Mouse (Mus musculus) hematopoietic stem cell, adult 5-6 weeks (primary cell): Measurements from ENCODE around the gene Eif3k. TPM values are rescaled to one million over a fixed set of nuclear protein-coding genes. Genes with fewer than 3 reads are reported as not detected.

Experiments used
- ATAC-seq, 2 experiments: fragments of 125-278 bp in 1 of 2; replicated peaks in 1 of 2; 2 replicates each; pipeline ENCODE4 v1.8.0; 2016 to 2017; ENCODE audit warnings: inconsistent platforms in 2 of 2, mild to moderate bottlenecking in 2 of 2, moderate number of reproducible peaks in 2 of 2, low read depth in 1 of 2, moderate TSS enrichment in 1 of 2; ENCODE audit not compliant: low FRiP score in 2 of 2, poor library complexity in 2 of 2, severe bottlenecking in 2 of 2, insufficient read depth in 1 of 2, low TSS enrichment in 1 of 2
- total RNA-seq: library from RNA; stranded (forward); fragments of 172-1452, 232-1000 nt; gene quantifications from 2 replicates; pipeline ENCODE4 v1.2.3, GENCODE M21; 2017

Eif3k gene
- total RNA-seq, 1 experiment from 2014 or later: 321 TPM

DNA sequence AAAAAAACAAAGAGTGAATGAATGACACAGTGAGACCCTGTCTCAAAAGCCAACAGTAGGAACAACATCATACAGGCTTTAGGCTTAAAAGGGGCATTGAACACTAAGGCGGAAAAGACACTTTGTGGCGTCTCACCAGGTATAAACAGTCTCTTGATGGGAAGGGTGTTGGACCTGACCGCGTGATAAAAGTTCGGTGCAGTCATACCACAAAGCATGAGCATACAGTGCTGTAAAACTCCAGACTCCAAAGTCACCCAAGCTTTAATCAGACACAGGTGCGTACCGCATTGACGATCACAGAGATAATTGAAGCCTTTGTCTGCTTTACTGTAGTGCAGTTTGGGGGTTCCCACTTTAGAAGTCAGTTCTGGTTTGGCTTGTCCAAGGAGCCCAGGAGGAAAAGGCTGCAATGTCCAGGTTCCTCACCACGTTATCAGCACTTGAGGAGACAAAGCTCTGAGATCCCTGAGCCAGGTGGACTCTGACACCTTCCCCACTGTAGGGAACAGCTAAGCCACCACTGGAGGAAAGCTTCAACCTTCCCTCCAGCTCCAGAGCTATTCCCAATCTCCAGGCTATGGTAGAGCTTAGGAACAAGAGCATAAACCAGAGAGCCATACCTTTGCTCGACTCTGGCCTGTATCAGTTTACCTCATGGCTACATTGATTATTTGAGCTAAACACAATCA, 31.2 kb downstream of the Eif3k start:
- ATAC-seq: no peak

DNA sequence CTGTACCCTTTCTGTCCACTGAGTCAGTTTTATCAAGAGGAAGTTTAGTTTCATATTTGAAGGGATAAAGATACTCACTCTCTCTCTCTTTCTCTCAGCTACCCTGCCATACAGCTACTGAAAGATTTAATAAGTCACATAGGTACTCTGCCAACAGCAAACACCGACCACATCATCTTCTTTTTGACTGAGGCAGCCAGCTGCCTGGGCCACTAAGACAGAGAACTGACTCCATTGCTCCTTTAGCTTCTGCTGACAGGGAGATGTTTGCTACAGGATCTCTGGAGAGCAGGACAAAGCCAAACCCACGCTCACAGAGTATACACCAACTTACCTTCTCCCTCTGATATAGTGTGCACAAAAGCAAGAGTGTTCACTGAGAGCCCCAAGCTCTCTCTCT, 32.4 kb downstream of the Eif3k start:
- ATAC-seq: no peak

DNA sequence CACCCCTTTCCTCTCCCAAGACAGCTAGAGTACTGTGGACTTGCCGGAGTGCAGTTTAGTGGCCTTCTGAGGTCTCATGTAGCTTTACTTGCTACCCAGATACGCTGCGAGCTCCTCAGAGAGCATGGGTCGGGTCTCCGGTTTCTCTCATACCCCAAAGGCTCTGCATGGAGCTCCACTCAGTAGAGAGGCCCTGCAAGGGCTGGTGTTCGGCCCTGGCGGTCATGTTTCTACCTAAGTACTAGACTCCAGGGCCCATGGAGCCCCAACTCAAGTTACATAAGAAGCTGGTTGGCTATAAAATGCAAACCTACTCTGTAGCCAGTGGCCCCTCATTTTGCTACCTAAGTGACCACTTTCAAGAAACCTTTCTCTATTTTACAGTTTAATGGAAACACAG, 32.9 kb downstream of the Eif3k start:
- ATAC-seq: no peak

DNA sequence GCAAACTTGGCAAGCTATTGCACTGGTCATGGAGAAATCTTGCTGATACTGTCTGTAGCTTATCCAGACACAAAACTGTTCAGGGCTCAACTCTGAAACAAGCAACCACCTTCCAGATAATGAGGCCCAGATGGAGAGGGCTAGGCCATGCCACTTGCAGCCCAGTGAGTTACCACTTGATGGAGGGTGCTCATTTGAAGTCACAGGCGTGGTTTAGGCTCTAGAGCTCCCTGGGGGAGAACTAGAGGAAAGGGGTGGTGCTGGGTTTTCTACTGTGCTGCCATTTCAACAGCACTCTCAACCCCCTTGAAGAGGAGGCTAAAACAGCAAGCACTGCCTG, 35.4 kb downstream of the Eif3k start:
- ATAC-seq: no peak

GRCm38 (mm10) chr7:28945416-28946270, 36.0 kb downstream of the Eif3k start:
- no peak for ATAC-seq

GRCm38 (mm10) chr7:28944756-28945415, 36.8 kb downstream of the Eif3k start:
- no peak for ATAC-seq

DNA sequence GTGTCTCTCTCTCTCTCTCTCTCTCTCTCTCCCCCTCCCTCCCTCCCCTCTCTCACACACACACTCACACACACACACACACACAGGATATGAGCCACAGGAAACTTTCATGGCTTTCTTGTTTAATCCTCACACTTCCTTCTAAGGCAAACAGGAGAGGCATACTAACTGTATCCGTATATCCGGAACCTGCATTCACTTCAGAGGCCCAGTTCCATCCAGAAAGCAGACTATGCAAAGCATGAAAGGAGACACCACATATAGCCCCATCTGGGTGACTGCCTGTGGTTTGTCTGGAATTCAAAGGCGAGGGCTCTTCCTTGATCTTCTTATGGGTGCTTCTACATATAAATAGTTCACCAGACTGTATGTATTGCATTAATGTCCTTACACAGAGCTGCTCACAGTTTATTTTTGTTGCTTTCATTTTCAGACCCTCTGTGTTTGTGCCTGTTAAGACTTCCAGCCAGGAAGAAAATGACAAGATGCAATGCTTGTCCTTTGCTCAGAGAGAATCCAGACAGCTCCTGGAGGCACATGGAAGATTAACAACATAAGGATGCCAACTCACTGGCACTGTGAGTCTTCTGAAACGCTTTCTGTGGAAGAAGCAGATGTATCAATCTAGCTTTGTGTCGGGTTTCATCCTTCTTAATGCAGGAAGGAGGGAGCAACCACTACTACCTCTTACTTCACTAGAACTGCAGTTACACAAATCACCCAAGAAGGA, 38.0 kb downstream of the Eif3k start:
- no peak; a peak in 1 of 4 replicates for ATAC-seq

- ATAC-seq: no peak
Measured at GRCm38 (mm10) chr7:28941542-28941941, 40.1 kb downstream of the Eif3k start.

DNA sequence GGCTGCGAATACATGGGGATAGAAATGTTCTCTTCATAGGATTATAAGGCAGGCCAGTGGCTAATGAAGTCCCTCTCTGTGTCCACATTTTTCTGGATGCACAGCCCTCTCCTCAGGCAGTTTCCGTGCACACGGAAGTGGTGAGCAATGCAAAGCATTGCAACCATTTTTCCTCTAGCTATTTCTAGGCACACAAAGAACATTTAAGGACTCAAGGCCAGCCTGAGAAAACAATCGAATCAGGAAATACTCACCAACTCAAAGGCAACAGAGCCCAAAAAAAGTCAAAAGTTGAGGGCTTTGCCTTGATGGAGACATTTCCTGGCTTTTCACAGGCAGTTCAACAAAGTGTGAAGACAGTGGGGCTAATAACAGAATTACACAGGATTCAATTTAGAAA, 40.5 kb downstream of the Eif3k start:
- ATAC-seq: no peak

DNA sequence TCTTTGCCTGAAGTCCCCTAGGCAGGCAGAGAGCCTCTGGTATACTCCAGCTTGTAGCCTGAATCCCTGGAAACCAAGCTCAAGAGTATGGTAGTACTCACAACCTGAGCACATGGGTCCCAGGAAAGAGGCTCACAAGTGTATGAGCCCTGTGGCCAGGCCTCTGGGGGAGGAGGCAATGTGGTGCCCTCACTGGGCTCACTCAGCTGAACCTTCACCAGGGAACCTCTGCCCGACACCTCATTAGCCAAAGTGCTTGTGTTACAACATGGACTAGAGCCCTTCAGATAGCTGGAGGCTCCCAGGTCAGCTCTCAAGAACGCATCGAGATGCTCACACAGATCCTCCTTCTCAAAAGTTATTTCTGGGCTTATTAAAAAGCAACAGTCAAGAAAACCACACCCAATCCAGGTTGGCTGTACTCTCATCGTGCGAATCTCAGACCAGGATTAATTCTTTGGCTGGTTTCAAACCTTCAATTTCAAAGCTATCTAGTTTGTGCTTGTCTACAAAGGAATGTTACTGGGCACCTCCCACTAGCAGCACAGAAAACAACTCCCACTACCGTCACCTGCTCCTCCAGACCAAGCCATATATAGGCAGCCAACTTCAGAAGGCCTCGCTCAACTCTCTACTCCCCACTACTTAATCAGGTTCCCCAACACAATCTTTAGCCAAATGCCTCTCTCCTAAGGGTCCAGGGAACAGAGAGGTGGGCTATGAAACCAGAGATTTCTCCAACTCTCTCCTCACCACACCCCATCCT, 42.1 kb downstream of the Eif3k start:
- no peak for ATAC-seq

GRCm38 (mm10) chr7:28938654-28939053, 43.0 kb downstream of the Eif3k start:
- no peak for ATAC-seq

GRCm38 (mm10) chr7:28936787-28937186, 44.9 kb downstream of the Eif3k start:
- ATAC-seq: no peak

DNA sequence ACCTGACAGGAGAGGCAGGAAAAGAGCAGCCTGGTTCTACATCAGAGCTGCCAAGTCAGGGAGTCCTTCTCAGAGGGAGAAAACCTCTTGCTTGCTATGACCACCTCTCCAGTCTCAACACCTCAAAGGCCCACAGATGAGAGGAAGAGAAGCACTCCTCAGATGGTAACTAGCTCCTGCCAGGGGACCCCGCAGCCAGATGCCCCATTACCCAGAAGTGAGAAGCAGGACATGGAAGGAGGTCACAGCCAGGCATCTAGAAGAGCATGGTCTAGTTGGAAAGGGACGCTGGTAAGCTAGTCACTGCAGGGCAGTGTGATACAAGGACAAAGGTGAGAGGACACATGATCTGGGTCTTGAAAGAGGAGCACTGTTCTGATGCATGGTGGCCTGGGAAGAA, 47.8 kb downstream of the Eif3k start:
- no peak for ATAC-seq

GRCm38 (mm10) chr7:28932421-28933041, 49.1 kb downstream of the Eif3k start:
- no peak for ATAC-seq

DNA sequence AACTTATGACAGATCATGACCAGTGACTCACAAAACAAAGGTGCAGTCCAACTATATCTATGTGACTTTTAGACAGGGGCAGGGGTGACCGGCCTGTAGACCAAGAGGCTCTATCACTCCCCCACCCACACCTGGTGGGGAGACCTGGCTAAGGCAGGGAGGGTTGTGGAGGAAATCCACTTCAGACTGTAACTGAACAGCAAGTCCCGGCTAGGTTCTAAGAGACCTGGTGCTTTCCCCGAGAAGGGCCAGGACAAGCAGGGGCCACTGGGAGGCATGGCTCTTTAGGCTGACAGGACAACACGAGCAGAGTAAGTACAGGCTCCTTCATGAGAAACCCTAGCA, 50.0 kb downstream of the Eif3k start:
- no peak for ATAC-seq

- no peak for ATAC-seq
Measured at GRCm38 (mm10) chr7:28931032-28931694, 50.5 kb downstream of the Eif3k start.
